21 mouse cellular contexts compared by ENCODE assay signal in genomic region chr4:56942567-56942966, GRCm38 (mm10). TPM values are rescaled to one million over a fixed set of nuclear protein-coding genes. Genes with fewer than 3 reads are reported as not detected.
DNase-seq lines count a peak whose midpoint lies in the region; ATAC-seq and TF ChIP-seq lines count a peak whose summit lies in the region.
"Had no signal": no experiment of that assay in that cellular context is flagged by ENCODE, and none has a peak within 500 bp of the region (broad histone marks: within the 10 kb centered on the region; RNA-seq: fewer than 3 reads in every experiment).

No protein-coding gene starts in this region.

- H3K36me3 ChIP-seq in heart, embryonic 12.5 days, result peaks cover 5% of the 10 kb centered on the region; the same call in 1 of the 2 replicates
- H3K36me3 ChIP-seq in kidney, adult 2 months (ENCODE audit: control insufficient read depth, insufficient read depth, low read length), result no peaks in the 10 kb centered on the region
- peaks cover 10% of the 10 kb centered on the region; the same call in 1 of the 2 replicates for H3K36me3 ChIP-seq in ES-E14 (ENCODE audit: control insufficient read depth, insufficient read depth, low read length, poor library complexity, severe bottlenecking)
- H3K36me3 ChIP-seq: embryonic facial prominence, embryonic 12.5 days; hindbrain, embryonic 13.5 days; midbrain, embryonic 13.5 days had no signal

- no peaks in the 10 kb centered on the region for H3K9me3 ChIP-seq in heart, embryonic 12.5 days (replicated peaks)
- no peaks in the 10 kb centered on the region for H3K9me3 ChIP-seq in ES-E14 (ENCODE audit: control insufficient read depth, insufficient read depth, low read depth, low read length)
- H3K9me3 ChIP-seq: embryonic facial prominence, embryonic 12.5 days; hindbrain, embryonic 13.5 days; limb, embryonic 15.5 days; liver, embryonic 15.5 days; midbrain, embryonic 13.5 days had no signal

- H3K4me1 ChIP-seq in heart, embryonic 12.5 days (replicated peaks), result peaks cover 67% of the 10 kb centered on the region
- peaks cover 34% of the 10 kb centered on the region for H3K4me1 ChIP-seq in kidney, adult 2 months (ENCODE audit: control insufficient read depth, insufficient read depth, low read length)
- H3K4me1 ChIP-seq in ES-E14 (ENCODE audit: control insufficient read depth in 2 of 2, insufficient read depth in 2 of 2, low read length in 2 of 2, poor library complexity in 1 of 2), result peaks cover 10 to 21% of the 10 kb centered on the region in 2 experiments

- TF ChIP-seq CTCF in kidney, adult 2 months (conservative IDR thresholded peaks at IDR 0.05; ENCODE audit: insufficient read depth, insufficient read length, low read depth, low read length), result no peak

- ATAC-seq in heart, embryonic 12.5 days (ENCODE audit: insufficient number of reproducible peaks, low FRiP score), result no peak
- ATAC-seq: forebrain, embryonic 14.5 days; inflammation-experienced regulatory T-cells, adult 6 months; midbrain, embryonic 13.5 days; Patski had no signal

- peak overlapping the region; percentile 5; the same call in 1 of the 2 replicates for H3K4me2 ChIP-seq in heart, embryonic 12.5 days
- H3K4me2 ChIP-seq: embryonic facial prominence, embryonic 12.5 days; hindbrain, embryonic 13.5 days; limb, embryonic 15.5 days; liver, embryonic 15.5 days; midbrain, embryonic 13.5 days had no signal

- in situ Hi-C loops in ES-E14 (cut with MboI; ENCODE audit: low sequenced_read_pairs in 2 of 2, unreplicated experiment in 2 of 2), result no loop called here

- H3K27me3 ChIP-seq in heart, embryonic 12.5 days (replicated peaks), result no peaks in the 10 kb centered on the region
- no peaks in the 10 kb centered on the region for H3K27me3 ChIP-seq in kidney, adult 2 months (replicated peaks; ENCODE audit: control insufficient read depth, insufficient read depth, low read length)
- H3K27me3 ChIP-seq: embryonic facial prominence, embryonic 12.5 days; limb, embryonic 15.5 days; liver, embryonic 15.5 days; midbrain, embryonic 13.5 days; Patski had no signal

- DNase-seq in heart, adult 11 months, result no peak
- DNase-seq in kidney, adult 2 months, result no peak
- no peak for DNase-seq in kidney, postnatal 14 days
- no peak for DNase-seq in ES-E14 (ENCODE audit: low read depth, low spot score)
- peak; percentile 73 for DNase-seq in brain, adult 2 months (ENCODE audit: low read depth, low spot score)
- DNase-seq in urinary bladder, adult 2 months (ENCODE audit: low spot score), result no peak
- DNase-seq: adrenal gland, postnatal 10 days; cerebellum, adult 11 months; cerebellum, postnatal 10 days; thymus, postnatal 25 days had no signal

- H3K9ac ChIP-seq in heart, embryonic 12.5 days, result no peak overlapping the region
- peak overlapping the region; percentile 14; the same call in 1 of the 2 replicates for H3K9ac ChIP-seq in ES-E14 (ENCODE audit: insufficient read depth, low read depth, low read length, poor library complexity, severe bottlenecking)
- H3K9ac ChIP-seq: embryonic facial prominence, embryonic 12.5 days; hindbrain, embryonic 13.5 days; limb, embryonic 15.5 days; liver, embryonic 15.5 days; midbrain, embryonic 13.5 days had no signal

- H3K27ac ChIP-seq in heart, embryonic 12.5 days (ENCODE audit: poor library complexity, severe bottlenecking), result peak overlapping the region; percentile 53
- H3K27ac ChIP-seq in kidney, adult 2 months (ENCODE audit: insufficient read depth, low read depth, low read length), result peak overlapping the region; percentile 81
- no peak overlapping the region for H3K27ac ChIP-seq in ES-E14 (ENCODE audit: insufficient read depth, low read depth, low read length, poor library complexity, severe bottlenecking)
- H3K27ac ChIP-seq: embryonic facial prominence, embryonic 12.5 days; hindbrain, embryonic 13.5 days; limb, embryonic 15.5 days; liver, embryonic 15.5 days; midbrain, embryonic 13.5 days had no signal

- no peak overlapping the region for H3K4me3 ChIP-seq in heart, embryonic 12.5 days
- H3K4me3 ChIP-seq in kidney, adult 2 months (ENCODE audit: insufficient read depth, low read depth, low read length), result no peak overlapping the region
- no peak overlapping the region for H3K4me3 ChIP-seq in ES-E14 (ENCODE audit: insufficient read depth in 1 of 2, low read depth in 1 of 2, low read length in 2 of 2, poor library complexity in 1 of 2, severe bottlenecking in 1 of 2)
- H3K4me3 ChIP-seq: embryonic facial prominence, embryonic 12.5 days; erythroblast, embryonic 14.5 days; hindbrain, embryonic 13.5 days; limb, embryonic 15.5 days; liver, embryonic 15.5 days; midbrain, embryonic 13.5 days had no signal

- no peak for TF ChIP-seq POLR2A in kidney, adult 2 months (IDR thresholded peaks at IDR 0.05; ENCODE audit: low read depth, low read length)

- WGBS in heart, embryonic 12.5 days, result 74% methylated on average over 1 of the region's 1 CpGs
- 49% methylated on average over 1 of the region's 1 CpGs for WGBS in kidney, adult 2 months

TF ChIP-seq in ES-E14, 5 proteins besides CTCF, POLR2A, EP300 and RAD21:
- no peak for TF ChIP-seq MAFK (IDR thresholded peaks at IDR 0.05; ENCODE audit: insufficient read depth, low read depth, low read length)
- no peak for TF ChIP-seq ZNF384 (IDR thresholded peaks at IDR 0.05; ENCODE audit: low read depth, low read length)
- TF ChIP-seq CHD2 (IDR thresholded peaks at IDR 0.05; ENCODE audit: low read depth, low read length), result no peak
- no peak for TF ChIP-seq HCFC1 (IDR thresholded peaks at IDR 0.05; ENCODE audit: borderline replicate concordance, insufficient read depth, low read length)
- no peak for TF ChIP-seq ZC3H11A (IDR thresholded peaks at IDR 0.05; ENCODE audit: borderline replicate concordance, low read depth, low read length)
TF ChIP-seq in ES-E14: peak in this region for 0.

RNA-seq across cellular contexts. Expression of gene Tmem245, which starts 4.7 kb away (rescaled TPM):
- 21.3 and 23.1 TPM in 2 replicates for polyA plus RNA-seq in heart, embryonic 12.5 days (2016; fragmentation: Nextera tagmentation; extraction: Ambion mirVana)
- polyA plus RNA-seq in kidney, adult 2 months (2012; rRNA removed), result 13.8 and 15.2 TPM in 2 replicates
- 54.9 and 60.0 TPM in 2 replicates for total RNA-seq in ES-E14 (2012; rRNA removed)
- 16.4 and 17.0 TPM in 2 replicates for polyA plus RNA-seq in urinary bladder, adult 2 months (2012; rRNA removed)

RNA-seq across cellular contexts. Expression of gene Frrs1l, which starts 47.6 kb away (rescaled TPM):
- 0.27 and 0.42 TPM in 2 replicates for polyA plus RNA-seq in heart, embryonic 12.5 days (2016; fragmentation: Nextera tagmentation; extraction: Ambion mirVana)
- 0.02 and 0.03 TPM in 2 replicates for polyA plus RNA-seq in kidney, adult 2 months (2012; rRNA removed)
- 0.48 and 0.54 TPM in 2 replicates for total RNA-seq in ES-E14 (2012; rRNA removed)
- 0.03 and 0.04 TPM in 2 replicates for polyA plus RNA-seq in urinary bladder, adult 2 months (2012; rRNA removed)
- total RNA-seq: megakaryocyte, adult 5-6 weeks had no signal
- polyA plus RNA-seq: erythroblast, embryonic 14.5 days; inflammation-experienced regulatory T-cells, adult 6 months; Patski had no signal
